Mouse (Mus musculus): ENCODE measurements around the gene Cadps.

- no peak for TF ChIP-seq CTCF (IDR thresholded peaks at IDR 0.05; ENCODE audit: extremely low read depth, insufficient read depth, low read length)
- no peak for TF ChIP-seq POLR2A (IDR thresholded peaks at IDR 0.05; ENCODE audit: extremely low read depth, insufficient read depth, low read length)
These were observed 315.9 kb downstream of the Cadps start for GRCm38 (mm10) chr14:12507018-12507417.
